Mouse (Mus musculus): Measurements from ENCODE around the gene Arsb.

Arsb gene

DNA sequence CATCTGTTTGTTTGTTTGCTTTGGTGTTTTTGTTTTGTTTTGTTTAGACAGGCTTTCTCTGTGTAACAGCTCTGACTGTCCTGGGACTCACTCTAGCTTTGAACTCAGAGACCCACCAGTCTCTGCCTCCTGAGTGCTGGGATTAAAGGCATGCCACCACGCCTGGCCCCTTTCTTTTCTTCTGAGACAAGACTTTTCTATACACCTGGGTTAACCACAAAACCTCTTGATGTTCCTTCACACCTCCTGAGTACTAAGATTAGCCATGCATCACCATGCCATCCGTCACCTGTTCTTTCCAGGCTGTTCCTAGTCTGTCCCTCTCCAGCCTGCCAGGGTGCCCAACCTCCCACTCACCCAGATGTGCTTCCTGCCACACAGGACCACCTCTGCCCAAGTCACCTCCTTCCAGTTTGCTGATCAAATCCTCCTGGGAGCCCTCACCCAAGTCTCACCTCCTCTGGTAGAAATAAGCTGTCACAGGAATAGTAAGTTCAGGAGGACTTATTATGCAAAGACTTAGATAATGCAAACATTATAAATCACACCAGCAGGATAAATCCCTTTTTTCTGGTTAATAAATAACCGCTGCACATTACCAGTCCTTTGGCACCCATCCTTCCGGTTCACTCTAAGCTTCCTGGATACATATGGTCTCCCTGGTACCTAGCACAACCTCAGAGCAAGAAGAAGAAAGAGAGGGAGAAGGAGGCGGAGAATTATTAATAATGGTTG, 150.6 kb downstream of the Arsb start:
- 75% methylated on average over 5 of the region's 5 CpGs for WGBS

DNA sequence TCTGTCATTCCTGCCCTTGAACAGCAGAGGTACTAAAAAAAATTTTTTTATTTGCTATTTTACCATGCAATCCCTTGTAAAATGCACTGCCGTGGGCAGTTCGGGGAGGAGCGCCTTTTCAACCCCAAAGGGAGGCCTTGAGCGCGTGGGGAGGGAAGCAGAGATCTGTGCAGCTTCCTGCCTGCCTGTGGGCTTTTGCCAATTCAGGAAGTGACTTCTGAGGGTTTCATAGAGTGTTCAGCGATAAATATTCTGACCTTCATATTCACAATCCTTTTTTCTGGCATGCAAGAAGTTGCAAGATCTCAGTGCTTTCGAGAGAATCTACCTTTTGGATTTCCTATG, 151.1 kb downstream of the Arsb start:
- WGBS = 74% methylated on average over 7 of the region's 7 CpGs

DNA sequence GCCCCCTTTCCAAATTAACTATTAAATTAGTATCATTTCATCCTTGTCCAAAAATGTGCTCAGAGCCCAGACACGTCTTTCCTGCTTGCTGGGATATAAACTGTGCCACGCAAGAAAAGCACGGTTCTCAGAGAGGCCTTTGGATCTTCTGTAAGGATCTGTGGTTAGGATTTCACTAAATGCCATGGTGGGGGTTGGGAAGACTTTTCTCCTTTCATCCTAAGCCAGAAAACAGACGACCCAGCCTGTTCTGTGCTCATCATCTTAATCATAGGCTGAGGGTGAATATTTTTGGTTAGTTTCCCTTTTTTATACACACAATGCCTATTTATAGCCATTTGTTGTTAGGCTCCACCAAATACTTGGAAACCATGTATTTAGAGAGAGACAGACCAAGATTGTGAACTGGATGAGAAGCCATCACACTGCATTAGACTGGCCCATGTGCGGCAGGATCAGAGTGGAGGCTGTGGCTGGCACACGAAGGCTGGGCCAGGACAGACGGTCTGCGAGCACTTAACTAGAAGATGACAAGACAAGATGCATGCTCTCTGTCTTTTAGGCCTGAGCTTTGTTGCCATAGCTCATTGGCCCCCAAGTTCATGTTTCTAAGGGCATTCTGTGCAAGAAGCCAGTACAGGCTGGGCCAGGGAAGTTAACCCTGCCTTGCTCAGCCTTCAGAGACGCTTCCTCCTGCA, 153.5 kb downstream of the Arsb start:
- 56% methylated on average over 9 of the region's 9 CpGs for WGBS

DNA sequence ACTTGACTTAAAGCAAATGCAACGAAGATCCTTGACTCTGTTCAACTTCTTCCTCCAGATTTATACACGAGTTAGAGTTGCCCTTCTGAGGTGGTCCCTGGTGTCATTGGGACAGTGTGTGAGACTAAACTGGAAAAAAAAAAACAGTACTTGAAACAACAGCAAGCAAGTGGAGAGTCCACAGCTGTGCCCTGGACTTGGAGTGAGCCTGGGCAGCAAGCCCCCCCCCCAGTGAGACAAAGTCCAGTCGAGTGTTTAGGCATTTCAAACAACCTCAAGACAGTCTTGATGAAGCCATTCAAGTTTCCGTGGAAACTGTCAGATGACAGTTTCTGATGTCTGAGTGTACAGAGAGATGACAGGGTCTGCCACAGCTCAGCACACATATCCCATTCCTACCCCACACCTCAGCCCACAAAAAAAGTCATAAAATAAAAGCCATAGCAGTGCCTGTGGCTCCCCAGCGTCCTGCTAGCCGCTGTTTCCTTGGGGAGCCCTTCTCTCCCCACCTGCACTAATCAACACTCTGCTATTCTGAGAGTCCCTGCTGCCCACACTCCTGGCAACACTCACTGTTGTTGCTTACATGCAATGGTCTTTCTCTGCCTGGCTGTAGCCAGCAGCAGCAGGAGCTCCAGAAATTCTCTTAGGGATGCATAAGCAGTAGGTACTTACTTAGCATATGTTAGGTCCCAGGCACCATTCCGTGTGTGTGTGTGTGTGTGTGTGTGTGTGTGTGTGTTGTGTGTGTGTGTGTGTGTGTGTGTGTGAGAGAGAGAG, 159.3 kb downstream of the Arsb start:
- 45% methylated on average over 7 of the region's 7 CpGs for WGBS

DNA sequence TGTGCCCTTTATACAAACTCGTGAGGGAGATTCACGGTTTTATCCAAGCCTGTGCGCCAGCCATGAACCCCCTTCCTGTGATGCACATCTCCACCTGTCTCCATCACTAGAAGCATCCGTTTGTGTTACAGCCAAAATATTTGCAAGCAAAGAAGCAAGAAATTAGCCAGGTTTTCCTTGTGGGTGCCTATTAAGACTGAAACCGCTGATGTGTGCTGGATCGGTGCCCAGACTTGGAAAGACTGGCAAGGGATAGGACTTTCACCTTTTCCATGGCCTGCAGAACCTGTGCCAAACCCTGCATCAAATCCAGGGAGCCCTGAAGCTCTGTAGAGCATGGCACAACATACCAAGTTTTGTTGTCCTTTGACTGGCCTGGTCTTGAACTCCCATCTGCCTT, 165.0 kb downstream of the Arsb start:
- 57% methylated on average over 6 of the region's 6 CpGs for WGBS

DNA sequence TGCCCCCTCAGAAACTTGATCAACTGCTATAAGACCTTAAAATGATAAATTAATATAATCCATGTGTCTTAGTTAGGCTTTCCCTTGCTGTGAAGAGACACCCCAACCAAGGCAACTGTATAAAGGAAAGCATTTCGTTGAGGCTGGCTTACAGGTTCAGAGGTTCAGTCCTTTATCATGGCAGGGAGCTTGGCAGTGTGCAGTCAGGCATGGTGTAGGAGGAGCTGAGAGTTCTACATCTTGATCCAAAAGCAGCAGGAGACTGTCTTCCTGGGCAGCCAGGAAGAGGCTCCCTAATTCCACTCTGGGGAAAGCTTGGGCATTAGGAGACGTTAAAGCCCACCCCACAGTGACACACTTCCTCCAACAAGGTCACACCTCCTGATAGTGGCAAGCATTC, 166.7 kb downstream of the Arsb start:
- 40% methylated on average over 2 of the region's 2 CpGs for WGBS

DNA sequence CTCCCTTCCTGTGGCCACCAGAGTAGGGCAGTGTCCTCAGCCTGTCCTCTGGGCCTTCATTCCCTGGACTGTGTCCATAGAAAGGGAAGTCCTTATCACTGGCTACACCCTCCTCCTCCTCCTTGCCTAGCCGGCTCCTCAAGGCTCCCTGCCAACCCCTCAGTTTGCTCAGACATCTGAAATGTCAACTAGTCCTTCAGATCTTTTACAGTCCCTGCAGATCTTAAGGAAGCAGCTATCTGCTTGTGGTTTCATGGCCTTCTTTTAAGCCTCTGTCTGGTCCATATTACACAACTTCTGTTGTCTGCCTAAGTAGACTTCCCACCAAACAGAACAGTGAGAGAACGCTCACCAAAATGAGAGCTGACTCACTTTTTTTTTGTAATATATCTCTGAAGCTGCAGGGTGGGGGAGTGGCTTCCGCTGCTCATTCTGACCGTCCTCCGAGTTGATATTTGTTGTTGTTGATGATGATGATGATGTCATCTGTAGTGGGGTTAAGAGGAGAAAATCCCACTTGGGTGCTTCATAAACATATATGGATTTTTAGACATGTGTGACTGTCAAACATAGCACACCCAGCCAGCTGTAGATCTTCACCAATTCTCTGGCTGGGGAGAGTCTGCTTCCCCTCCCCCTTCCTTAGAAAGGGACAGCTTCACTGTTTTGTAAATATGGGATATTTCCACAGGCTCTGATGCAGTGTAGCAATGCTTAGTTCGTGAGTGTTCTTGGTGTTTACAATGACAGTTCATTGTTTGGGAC, 168.1 kb downstream of the Arsb start:
- 52% methylated on average over 6 of the region's 6 CpGs for WGBS

DNA sequence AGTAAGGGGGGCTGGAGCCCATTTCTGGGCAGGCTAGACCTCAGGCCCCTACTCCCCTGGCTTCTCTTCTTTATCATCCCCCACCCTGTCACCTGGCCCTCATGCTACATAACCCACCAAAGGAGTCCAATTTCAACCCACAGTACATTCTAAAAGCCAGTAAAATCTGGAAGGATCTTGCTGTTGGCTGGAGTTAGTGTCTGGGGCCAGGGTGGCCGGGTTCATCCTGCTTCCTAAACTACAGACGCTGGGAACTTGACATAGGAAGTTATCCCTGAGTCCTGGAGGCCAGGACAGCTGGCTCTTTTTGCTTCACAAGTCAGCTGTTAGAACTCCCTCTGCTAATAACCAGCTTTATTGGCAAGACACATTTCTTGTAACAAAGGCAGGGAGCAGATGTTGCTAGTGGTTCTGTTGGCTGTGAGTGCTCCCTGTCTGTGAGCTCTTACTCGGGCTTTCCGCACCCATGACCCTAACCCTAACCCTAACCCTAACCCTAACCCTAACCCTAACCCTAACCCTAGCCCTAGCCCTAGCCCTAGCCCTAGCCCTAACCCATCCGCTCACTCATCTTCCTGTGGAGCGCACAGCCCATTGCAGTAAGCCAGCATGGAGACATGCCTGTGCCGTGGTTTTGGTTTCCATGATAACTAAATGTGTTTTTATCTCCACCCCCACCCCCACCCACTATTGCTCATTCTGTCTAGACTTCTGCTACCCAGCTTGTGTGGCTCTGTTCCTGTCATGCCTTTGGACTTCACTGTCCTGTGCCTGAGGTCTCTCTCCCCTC, 169.5 kb downstream of the Arsb start:
- WGBS = 55% methylated on average over 7 of the region's 7 CpGs

DNA sequence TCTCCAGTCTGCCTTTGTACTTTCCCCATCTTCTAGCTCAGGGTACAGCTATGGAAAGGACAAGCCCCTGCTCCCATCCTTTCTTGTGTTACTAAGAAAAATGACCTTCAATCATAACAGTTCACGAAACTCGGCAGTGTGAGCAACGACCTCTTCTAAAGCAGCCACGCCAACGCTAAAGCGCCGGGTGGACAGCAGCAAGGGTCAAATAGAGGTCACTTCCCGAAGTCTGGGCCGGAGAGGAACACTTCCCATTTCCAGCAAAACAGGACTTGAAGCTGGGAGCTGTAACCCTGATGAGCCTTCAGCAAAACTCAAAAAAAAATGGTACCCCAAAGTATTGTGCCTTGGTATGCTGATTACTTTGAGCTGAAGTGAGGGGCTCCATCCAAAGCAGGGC, 179.6 kb downstream of the Arsb start:
- WGBS = 80% methylated on average over 9 of the region's 9 CpGs

DNA sequence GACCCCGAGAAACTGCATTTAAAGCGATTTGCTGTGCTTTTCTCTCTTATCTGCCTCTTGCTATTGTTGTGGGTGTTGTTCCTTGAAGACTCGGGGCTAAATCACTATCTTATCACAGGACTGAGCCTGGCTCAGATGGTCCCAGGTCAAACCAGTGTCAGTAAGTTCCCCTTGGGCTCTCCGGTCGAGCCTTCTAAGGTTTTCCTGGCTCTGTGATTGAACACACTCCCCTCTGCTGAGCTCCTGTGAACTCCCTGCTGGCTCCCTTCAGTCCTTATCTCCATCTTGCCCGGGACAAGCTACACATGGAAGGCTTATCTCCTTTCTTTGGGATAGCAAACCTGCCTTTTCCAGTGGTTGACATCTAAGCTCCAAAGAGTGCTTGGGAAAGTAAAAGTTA, 180.1 kb downstream of the Arsb start:
- 83% methylated on average over 6 of the region's 6 CpGs for WGBS

DNA sequence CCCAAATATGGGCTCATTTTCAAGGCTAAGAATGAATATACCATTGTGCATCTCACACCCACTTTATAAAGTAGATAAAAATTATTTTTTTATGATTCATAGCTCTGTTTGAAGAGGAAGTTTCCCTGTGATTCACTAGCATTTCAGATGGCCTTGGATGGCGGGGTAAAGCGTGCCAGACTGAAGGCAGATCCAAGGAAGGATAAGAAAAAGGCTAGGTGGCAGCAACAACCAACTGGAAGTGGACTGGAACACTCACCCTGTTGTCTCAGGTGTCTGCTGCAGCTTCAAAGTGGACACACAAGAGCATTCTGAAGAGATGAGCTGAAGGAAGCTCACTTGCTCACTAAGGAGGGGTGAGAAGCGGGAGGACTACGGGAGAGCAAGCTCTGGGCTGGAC, 181.0 kb downstream of the Arsb start:
- 93% methylated on average over 4 of the region's 4 CpGs for WGBS

DNA sequence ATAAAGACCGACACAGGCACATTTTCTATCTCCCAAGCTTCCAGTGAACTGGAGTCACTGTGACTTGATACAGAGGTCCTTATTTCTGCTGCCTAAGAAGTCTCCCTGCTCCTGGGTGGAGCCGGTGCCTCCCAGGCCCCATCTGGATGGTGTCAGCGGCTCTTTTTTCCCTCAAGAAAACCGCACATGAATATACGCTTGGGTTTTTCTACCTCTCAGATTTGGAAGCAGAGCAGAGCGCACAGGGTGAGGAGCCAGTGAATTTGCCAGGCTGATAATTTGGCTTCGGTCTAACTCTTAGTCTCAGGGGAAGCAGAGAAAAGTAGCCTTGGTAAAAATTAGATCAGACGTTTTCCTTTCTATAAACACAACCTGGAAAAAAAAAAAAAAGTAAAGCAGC, 186.5 kb downstream of the Arsb start:
- WGBS = 74% methylated on average over 8 of the region's 8 CpGs

DNA sequence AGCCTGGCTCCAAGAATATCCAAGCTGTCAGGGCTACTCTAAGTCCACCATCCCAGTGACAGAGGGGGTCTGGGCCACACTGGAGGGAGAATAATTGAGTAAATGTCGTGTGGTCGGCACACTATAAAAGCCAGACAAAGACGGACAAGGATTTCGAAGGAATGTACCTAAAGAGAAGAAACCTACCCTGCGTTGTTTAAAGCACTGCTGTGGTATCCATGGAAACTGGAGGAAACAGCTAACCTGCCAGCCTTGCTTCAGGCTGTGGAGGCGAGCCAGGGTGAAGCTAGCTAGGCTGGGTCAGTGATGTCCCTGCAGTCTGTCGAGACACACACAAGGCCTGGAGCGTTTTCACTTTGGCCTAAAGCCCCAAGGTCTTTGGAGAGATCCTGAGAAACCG, 195.7 kb downstream of the Arsb start:
- 33% methylated on average over 9 of the region's 9 CpGs for WGBS

DNA sequence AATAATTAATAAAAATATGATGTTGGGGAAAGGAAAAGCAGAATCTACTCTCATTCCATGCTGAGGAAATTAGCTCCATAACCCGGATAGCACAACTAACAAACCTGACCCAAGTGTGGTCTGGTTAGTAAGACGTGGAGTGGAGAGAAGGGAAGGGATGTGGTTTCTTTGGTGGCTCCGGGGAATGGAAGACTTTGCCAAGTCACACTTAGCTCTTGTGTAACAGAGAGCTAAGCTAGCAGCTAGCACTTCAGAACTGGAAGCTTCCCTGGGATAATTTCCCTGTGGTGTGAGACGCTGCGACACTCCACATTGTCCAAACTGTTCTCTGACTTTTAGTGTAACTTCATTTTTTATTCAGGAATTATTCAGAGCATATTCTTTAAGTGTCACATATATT, 198.7 kb downstream of the Arsb start:
- 74% methylated on average over 5 of the region's 5 CpGs for WGBS

DNA sequence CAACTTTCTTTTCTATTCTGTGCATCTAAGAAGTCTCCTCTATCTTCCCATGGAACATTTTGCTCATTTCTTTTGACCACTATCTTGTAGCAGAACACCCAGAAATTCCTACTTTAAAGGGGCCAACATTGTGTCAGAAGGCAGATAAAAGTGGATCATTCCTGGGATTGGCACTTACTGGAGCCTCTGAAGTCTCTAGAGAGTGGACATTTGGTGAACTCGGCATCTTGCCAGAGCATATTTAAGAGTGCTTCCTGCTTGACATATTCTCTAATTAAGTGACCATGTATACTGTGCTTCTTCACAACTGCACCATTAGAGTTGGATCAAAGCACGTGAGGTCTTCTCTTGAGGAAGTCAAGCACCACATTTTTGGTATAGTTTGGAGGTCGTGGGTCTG, 201.0 kb downstream of the Arsb start:
- 84% methylated on average over 3 of the region's 3 CpGs for WGBS

DNA sequence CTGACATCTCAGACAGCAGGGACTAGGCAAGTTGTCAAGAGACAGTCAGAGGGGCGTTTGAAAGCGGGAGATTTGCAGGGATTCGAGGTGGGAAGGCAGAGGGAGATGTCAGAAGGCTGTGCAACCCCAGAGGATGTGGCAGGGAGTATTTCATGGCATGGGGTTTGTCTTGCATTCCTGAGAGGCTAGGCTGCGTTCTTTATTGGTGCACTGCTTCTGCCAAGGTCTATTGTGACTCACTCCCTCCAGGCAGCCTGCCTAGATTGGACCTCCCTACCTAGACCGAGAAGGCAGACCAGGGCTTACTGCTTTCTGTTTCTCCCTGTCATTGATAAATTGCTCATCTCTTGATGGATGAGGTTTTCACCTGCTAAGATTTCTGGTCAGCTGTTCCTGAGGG, 204.2 kb downstream of the Arsb start:
- WGBS = 84% methylated on average over 5 of the region's 5 CpGs

DNA sequence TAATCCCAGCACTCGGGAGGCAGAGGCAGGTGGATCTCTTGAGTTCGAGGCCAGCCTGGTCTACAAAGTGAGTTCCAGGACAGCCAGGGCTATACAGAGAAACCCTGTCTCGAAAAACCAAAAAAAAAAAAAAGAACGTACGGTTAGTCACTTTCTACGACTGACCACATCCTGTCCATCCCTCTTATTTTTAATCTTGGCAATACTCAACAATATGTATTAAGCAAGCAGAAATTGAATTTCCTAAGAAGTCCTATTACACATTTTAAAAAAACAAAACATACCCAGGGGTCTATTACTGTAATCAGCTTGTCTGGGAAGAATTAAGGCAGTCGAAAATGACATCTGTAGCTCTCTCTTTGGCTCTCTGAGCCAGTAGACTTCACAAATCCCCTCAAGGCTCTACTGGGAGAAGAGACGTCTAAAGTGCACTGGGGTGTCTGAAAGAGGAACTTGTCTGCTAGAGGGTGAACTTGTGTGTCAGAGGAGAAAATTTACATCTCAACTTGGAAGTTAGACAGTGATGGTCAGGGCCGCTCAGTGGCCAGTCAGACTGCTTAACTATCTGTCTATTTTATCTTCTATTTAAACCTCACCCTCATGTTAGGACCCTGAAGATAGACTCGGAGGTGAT, 205.6 kb downstream of the Arsb start:
- WGBS = 81% methylated on average over 10 of the region's 10 CpGs

DNA sequence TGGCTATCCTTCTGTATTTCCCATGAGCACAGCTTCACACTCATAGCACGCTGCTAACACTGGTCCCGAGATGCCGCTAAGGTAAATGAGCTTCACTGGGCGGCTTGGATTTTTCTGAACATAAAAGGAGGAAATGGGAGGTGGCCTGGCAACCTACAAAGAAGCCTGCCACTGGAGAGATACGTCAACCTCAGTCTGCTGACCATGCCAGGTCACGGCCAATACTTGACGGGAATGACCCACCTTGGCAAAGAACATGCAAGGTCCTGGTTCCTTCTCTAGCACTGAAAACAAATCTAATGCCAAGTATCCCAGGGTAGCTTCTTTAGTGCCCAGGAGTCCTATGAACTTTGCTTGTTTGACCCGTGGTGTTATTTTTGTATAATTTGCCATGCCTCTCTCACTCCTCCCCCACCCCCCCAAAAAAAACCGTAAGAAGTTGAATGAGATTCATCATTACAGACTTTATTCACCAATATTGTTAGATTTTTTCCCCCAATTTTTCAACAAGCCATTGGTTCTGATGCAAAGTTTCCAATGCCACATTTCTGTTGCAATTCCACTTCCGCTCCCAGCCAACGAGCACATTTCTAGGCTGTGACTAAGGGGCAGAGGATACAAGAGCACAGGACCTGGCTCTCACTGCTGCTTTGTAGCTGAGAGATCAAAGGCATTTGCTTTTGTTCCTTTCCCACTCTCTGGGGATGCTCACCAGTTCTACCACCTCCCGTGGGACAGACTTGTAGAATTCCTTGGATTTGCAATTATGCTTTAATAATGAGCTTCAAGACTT, 207.5 kb downstream of the Arsb start:
- WGBS = 76% methylated on average over 12 of the region's 12 CpGs

DNA sequence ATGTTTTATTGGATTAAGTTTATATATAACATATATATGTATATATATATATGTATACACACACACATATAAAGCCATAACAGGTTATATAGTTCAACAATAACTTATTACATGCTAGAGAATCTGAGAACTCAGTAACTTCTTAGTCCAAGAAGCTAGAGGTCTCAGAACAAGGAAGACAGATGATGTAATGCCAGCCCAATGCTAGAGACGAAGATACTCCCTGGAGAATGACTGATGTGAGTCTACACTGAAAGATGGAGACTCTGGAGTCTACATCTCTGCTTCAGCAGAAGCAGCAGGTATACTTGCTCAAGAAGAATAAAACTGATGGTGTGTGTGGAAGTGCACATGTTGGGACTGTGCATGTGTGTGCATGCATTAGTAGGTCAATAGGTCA, 208.3 kb downstream of the Arsb start:
- WGBS = 82% methylated on average over 1 of the region's 1 CpGs

DNA sequence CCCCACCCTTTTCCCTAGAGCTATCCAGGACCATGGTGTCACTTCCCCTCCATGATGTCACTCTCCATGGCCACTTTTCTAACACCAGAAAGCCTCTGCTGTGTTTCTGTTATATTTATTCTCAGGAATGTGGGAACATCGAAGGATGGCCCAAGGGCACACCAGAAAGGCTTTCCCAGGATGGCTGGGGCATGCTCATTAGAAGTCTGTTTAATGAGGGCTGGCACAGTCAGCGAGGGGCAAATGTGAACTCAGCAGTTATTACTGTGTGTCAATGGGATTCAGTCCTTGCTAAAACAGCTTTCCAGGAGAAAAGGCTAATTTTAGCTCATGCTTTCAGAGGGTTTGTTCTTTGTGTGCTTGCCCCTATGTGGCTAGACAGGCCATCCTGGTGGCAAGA, 213.1 kb downstream of the Arsb start:
- WGBS = 60% methylated on average over 2 of the region's 2 CpGs
